Mouse (Mus musculus): ENCODE data around the gene AC134908.4. TPM values are rescaled to one million over a fixed set of nuclear protein-coding genes. Genes with fewer than 3 reads are reported as not detected.

AC134908.4 gene
- polyA plus RNA-seq, 1 experiment = 2.0 TPM

- DNase-seq (ENCODE audit: extremely low spot score in 1 of 2, low spot score in 1 of 2) = no peak
These were observed 36.2 kb upstream of the AC134908.4 start for GRCm38 (mm10) chr17:25831451-25832281.

GRCm38 (mm10) chr17:25830806-25831431 is 35.5 kb upstream of the AC134908.4 start:
- no peak for DNase-seq (ENCODE audit: extremely low spot score in 1 of 2, low spot score in 1 of 2)

DNA sequence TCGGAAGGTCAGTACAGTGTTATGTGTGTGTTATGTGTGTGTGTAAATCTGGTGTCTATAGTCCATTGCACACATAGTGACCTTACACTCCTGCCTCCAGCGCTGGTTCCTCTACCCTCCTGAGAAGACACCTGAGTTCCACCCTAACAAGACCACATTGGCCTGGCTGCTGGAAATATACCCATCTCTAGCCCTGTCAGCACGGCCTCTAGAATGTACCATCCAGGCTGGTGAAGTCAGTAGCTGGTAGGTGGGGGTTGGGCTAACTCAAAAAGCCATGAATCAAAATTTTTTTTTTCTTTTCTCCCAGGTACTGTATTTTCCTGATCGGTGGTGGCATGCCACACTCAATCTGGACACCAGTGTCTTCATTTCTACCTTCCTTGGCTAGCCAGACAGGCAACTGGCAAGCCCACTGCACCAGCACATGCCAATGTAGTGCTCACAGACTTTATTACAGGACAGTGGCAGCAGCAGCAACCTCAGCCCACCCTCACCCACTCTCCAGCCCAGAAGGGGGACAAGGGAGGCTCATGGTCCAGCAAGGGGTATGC is 34.8 kb upstream of the AC134908.4 start:
- DNase-seq (ENCODE audit: extremely low spot score in 1 of 2, low spot score in 1 of 2) = no peak

- no peak for DNase-seq (ENCODE audit: extremely low spot score in 1 of 2, low spot score in 1 of 2)
These were observed 34.1 kb upstream of the AC134908.4 start for GRCm38 (mm10) chr17:25829558-25830017.

GRCm38 (mm10) chr17:25828712-25829557 is 33.5 kb upstream of the AC134908.4 start, which contains the start of gene Jmjd8:
TSS of gene Jmjd8 (plus strand) at chr17:25828867.
- peak in 1 of 2 experiments; percentile 89 for DNase-seq (ENCODE audit: extremely low spot score in 1 of 2, low spot score in 1 of 2)

DNA sequence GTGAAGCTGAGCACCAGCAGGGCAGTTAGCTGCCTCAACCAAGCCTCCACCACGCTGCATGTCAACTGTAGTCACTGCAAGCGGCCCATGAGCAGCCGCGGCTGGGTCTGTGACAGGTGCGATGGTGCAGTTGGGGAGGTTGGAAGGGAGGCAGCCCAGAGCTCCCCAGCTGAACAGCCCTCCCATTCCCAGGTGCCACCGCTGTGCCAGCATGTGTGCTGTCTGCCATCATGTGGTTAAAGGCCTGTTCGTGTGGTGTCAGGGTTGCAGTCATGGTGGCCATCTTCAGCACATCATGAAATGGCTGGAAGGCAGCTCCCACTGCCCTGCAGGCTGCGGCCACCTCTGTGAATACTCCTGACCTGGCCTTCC is 32.8 kb upstream of the AC134908.4 start:
- DNase-seq (ENCODE audit: extremely low spot score in 1 of 2, low spot score in 1 of 2) = no peak

DNA sequence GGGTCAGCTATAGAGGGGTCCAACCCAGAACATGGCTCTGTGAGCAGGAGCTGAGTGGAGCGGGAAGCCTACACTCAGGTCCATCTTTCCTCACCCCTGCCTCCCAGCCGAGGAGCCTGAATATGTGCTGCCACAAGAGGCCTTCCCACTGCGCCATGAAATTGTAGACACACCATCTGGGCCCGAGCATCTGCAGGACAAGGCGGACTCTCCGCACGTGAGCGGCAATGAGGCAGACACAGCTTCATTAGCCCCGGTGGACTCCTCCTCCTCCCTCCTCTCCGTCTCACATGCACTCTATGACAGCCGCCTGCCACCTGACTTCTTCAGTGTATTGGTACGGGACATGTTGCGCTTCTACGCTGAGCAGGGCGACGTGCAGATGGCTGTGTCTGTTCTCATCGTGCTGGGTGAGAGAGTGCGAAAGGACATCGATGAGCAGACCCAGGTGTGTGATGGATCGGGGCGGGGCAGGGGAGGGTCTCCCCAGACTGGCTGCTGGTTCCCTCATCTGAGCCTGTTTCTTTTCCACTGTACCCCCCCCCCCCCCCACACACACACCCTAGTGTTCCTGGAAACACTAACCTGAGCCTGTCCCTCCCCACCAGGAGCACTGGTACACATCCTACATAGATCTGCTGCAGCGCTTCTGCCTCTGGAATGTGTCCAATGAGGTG is 32.2 kb upstream of the AC134908.4 start:
- no peak for DNase-seq (ENCODE audit: extremely low spot score in 1 of 2, low spot score in 1 of 2)

GRCm38 (mm10) chr17:25827011-25827410 is 31.6 kb upstream of the AC134908.4 start:
- no peak for DNase-seq (ENCODE audit: extremely low spot score in 1 of 2, low spot score in 1 of 2)

DNA sequence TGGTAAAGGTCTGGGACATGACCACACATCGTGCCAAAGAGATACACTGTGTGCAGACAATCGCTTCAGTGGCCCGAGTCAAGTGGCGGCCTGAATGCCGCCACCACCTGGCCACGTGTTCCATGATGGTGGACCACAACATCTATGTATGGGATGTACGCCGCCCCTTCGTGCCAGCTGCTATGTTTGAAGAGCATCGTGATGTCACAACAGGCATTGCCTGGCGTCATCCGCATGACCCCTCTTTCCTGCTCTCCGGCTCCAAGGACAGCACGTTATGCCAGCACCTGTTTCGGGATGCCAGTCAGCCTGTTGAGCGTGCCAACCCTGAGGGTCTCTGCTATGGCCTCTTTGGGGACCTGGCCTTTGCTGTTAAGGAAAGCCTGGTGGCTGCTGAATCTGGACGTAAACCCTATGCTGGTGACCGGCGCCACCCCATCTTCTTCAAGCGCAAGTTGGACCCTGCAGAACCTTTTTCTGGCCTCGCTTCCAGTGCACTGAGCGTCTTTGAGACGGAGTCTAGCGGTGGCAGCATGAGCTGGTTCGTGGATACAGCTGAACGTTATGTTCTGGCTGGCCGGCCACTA is 30.6 kb upstream of the AC134908.4 start:
- no peak for DNase-seq (ENCODE audit: extremely low spot score in 1 of 2, low spot score in 1 of 2)

GRCm38 (mm10) chr17:25825311-25825710 is 29.9 kb upstream of the AC134908.4 start:
- DNase-seq (ENCODE audit: extremely low spot score in 1 of 2, low spot score in 1 of 2) = no peak

DNA sequence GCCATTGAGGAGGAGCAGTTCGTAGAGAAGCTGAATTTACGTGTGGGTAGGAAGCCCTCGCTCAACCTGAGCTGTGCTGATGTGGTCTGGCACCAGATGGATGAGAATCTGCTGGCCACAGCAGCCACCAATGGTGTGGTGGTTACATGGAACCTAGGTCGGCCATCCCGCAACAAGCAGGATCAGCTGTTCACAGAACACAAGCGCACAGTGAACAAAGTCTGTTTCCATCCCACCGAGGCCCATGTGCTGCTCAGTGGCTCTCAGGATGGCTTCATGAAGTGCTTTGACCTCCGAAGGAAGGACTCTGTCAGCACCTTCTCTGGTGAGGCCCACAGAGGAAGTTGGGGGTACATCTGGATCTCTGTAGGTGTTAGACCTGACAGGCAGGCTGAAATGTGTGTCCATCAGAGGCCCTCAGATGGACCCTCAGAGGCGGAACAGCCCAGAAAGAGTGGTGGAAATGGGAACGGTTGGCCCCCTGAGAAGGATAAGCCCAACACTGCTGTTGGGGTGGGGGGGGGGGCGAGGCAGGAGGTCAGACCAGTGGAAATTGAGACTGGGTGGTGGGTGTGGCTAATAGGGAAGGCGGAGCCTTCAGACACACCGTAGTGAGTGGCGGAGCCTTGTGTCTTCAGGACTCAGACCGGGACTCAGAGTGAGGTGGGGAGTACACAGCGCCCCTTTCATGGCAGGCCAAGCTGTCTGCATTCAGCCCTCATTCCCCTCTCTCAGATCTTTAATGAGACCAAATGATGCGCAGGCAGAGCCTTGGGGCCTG is 29.1 kb upstream of the AC134908.4 start:
- no peak for DNase-seq (ENCODE audit: extremely low spot score in 1 of 2, low spot score in 1 of 2)

- DNase-seq (ENCODE audit: extremely low spot score in 1 of 2, low spot score in 1 of 2) = peak in 1 of 2 experiments; percentile 88
These were observed 28.0 kb upstream of the AC134908.4 start, which contains the start of gene Wdr24 for GRCm38 (mm10) chr17:25823452-25823851. TSS of gene Wdr24 (plus strand) at chr17:25823627.

DNA sequence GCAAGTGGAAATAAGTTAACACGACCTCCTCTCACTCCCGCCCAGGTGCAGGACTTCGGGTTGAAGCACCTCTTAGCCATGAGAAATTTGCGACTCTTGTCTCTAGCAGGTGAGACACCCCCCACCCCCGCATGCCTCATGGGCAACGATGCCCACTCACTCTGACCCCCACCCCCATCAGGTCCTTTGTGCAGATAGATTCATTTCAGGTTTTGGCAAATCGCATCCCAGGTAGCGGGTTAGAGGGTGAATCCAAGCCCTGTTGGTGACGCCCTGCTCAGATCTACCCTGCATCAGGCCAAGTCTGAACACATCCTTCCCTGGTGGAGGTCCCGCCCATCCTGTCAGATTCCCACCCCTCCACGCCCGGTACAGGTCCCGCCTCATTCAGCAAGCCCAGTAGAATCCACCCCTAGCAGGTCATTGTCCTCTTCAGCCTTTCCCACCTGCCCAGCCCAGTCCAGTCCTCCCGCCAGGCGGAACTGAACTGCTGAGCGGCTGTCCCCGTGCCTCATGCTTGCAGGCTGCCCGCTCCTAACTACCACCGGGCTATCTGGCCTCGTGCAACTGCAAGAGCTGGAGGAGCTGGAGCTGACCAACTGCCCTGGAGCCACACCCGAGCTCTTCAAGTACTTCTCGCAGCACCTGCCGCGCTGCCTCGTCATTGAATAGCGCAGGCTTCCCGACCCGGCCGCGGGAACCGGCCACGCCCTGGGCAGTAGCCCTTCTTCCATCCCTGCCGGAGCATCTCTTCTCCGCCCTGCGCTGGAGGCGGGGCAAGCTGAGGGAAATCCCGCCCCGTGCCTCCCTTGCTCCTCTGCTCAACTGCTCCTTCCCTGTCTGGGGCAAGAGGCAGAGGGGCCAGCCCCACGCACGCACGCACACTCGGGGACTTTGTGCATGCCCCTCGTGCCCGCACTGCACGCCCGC is 23.7 kb upstream of the AC134908.4 start:
- no peak for DNase-seq (ENCODE audit: extremely low spot score in 1 of 2, low spot score in 1 of 2)

DNA sequence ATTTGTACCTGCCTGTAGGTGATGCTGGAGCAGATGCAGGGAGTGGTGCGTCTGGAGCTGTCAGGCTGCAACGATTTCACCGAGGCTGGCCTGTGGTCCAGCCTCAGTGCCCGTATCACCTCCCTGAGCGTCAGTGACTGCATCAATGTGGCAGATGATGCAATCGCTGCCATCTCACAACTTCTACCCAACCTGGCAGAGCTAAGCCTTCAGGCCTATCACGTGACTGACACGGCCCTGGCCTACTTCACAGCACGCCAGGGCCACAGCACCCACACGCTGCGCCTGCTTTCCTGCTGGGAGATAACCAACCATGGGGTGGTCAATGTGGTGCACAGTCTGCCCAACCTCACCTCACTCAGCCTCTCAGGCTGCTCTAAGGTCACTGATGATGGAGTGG is 22.2 kb upstream of the AC134908.4 start:
- no peak for DNase-seq (ENCODE audit: extremely low spot score in 1 of 2, low spot score in 1 of 2)

GRCm38 (mm10) chr17:25813471-25813870 is 18.0 kb upstream of the AC134908.4 start:
- DNase-seq (ENCODE audit: extremely low spot score in 1 of 2, low spot score in 1 of 2) = peak in 1 of 2 experiments; percentile 92

DNA sequence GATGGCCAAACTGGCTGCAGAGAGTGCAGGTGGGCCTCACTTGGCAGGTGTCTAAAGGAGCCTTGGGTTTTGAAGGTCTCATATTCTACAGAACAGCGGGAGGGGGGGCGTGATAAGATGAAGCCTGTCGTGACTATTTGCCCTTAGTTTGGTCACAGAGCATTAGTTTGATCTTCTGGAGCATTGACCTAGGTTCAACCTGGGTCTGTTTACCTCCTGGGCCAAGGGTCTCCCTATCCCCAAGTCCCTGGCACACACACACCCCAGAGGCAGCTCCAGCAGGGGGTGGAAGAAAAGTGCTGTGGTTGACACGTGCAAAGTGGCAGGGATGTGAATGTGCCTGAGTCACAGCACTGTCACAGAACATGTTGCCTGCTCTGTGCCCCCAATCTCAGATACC is 15.4 kb upstream of the AC134908.4 start:
- no peak for DNase-seq (ENCODE audit: extremely low spot score in 1 of 2, low spot score in 1 of 2)

DNA sequence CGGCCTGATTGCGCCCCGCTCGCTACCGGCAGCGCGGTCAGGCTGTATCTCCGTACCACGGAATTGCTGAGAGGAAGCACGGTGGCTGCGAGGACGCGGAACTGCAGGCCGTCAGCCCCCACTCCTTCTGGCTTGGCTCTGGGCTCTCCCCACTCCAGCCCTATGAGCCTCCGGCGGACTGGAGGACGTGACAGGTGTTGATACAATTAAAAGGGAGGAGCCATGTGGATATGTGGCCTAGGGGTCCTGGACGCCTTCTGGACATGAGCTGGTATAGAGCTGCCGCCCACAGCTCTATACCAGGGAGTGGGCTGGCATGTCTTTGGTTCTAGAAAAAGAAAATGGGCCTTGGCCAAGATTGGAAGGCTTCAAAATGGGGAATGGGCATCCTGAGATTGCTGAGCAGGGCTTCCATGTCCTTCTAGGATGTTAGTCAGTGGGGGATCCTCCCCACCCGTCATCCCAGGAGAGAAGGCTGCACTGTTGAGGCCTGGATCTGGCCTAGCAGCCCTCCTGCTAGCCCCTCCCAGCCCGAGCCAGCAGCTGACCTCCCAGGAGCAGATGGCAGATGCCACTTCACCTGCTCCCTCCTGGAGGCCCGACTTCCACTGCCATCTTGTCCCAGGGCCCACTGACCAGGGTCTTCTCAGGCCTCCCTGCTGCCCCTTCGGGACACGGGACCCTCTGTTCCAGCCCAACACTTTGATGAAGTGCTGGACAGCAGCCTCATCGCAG is 14.3 kb upstream of the AC134908.4 start:
- no peak for DNase-seq (ENCODE audit: extremely low spot score in 1 of 2, low spot score in 1 of 2)

Data from frontal cortex, adult 2 months (tissue).